Mouse (Mus musculus): ENCODE measurements around the gene Nsun2.

Gene Nsun2

DNA sequence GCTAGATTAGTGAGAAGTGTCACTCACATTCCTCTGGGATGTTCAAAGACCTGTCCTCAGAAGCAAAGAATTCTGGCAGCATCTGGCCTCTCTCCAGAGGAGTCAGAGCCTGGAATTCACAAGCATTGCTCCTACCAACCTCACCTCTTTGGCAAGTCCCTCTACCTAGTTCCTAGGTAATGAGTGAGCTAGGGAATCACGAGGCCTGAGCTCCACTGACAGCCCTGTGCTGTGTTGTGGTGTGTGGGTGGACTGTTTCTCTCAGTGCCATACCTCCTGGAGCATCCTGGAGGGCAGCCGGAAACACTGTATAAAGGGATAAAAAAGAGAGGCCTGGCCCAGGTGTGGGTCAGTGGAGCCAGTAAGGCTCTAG is 9.4 kb upstream of the Nsun2 start:
- no peak for DNase-seq (ENCODE audit: low read depth)

DNA sequence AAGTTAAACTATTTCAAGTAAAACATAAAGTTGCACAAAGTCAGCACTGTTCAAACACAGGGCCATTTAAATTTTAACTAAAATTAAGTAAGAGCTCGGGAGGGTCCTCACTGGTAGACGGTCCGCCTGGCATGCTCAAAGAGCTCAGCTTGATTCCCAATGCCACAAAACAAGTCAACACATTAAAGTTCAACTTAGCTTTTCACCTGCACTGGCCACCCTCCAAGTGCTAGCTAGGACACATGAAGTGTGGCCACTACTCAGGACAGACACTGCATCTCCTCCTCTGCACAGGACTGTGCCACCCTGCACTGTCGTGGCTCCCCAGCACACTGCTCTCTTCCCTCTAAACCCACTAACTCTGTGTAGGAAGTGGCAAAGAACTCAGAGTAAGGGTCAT is 7.7 kb upstream of the Nsun2 start:
- no peak for DNase-seq (ENCODE audit: low read depth)

GRCm38 (mm10) chr13:69528531-69528930 is 5.0 kb upstream of the Nsun2 start:
- DNase-seq (ENCODE audit: low read depth): no peak

DNA sequence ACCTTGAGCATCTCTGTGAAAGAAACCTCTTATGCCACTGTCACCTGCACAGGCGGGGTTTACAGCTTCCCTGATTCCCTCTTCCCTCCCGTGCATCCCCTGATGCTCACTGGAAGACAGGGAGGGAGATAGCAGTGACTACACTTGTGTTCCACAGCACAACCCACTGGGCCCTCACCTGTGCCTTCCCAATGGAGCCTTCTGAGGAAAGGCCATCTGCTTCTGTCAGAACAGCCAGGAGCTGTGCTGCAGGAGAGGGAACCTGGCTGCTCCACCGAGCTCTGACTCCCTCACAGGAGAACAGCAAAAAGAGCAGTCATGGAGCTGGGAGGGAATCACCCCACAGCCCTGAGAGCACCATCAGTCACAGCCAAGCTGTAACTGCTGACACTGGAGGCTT is 3.4 kb upstream of the Nsun2 start:
- no peak for DNase-seq (ENCODE audit: low read depth)

DNA sequence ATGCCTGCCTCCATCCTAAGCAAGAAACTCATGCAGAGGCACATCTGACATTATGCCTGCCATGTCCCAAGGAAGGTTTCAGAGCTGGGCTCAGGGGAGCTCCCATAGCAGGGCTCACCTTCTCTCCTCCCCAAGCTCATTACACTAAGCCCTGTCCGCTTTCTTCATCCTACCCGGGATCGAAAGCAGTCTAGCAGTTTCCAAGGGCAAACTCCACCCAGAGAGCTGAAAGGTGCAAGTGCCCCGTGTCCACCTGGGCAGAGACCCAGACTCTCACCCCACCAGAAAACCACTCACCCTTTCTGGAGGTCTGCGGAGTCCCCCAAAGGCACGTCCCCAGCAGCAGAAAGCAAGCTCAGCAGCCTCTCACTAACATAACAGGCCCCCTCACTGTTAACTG is 2.6 kb upstream of the Nsun2 start:
- DNase-seq (ENCODE audit: low read depth): no peak

DNA sequence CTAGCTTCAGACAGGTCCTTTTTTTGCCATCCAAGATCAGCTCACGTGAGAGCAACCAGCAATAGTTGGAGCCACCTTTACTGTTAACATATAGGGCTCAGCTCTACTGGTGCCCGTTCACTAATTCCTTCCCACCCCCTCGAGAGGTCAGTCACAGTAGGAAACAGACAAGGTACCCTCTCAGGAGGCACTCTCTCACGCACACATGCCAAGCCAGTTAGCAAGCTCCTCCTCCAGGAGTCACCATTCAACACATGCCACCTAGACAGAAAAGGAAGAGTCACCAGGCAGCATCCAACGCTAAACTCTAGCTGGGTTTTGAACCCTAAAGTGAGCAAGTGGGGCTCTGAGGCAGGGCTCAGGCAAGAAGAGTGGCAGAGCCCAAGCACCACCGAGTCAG is 2.1 kb upstream of the Nsun2 start:
- DNase-seq (ENCODE audit: low read depth): no peak

- peak; percentile 7 for DNase-seq (ENCODE audit: low read depth)
Measured at GRCm38 (mm10) chr13:69532101-69532892, 1.2 kb upstream of the Nsun2 start.

- DNase-seq (ENCODE audit: low read depth): no peak
Measured at GRCm38 (mm10) chr13:69532893-69533404, 597 bp upstream of the Nsun2 start.

GRCm38 (mm10) chr13:69534334-69534653 is 748 bp downstream of the Nsun2 start, which contains the start of gene Tent4a:
Gene Tent4a (minus strand): TSS chr13:69534617.
- DNase-seq (ENCODE audit: low read depth): no peak

DNA sequence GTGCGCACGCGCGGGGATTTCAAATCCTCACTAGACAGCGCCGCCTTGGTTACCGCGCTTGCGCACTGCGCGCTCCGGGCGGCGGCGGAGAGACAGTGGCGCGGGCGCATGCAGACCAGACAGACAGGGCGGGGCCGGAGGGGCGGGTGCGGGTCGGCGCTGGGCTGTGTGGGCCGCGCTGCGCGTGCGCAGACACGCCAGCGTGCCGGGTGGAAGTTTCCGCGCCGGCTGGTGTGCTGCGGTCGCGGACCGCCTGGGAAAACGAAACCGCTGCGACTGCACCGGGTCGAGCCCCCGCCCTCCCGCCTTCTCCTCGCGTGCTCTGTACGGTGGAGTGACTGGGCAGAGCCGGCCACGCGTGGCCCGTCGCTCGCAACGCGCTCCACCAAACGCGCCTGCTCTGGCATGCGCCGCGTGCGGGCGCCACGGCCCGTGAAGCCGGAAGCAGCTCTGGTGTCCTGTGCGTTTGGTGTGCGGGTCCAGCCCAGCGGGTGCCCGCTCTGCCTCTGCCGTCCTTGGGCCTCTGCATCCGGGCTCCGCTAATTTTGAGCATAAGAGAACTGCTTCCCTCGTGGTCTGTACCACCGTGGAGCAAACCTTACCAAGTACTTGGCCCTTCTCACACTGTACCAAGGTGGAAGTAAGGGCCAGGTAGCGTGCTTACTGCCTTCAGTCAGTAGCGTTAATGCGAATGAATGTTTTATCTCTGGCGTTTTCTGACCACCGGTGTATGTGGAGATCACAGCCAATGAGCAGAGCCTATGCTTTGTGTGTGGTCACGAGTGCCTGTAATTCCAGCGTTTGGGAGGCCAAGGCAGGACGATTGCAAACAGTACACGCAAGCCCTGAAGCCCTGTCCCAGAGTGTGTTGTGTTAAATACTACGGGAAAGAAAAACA is 1.4 kb downstream of the Nsun2 start:
- peak; percentile 99 for DNase-seq (ENCODE audit: low read depth)

- no peak for DNase-seq (ENCODE audit: low read depth)
Measured at GRCm38 (mm10) chr13:69536021-69536420, 2.5 kb downstream of the Nsun2 start.

DNA sequence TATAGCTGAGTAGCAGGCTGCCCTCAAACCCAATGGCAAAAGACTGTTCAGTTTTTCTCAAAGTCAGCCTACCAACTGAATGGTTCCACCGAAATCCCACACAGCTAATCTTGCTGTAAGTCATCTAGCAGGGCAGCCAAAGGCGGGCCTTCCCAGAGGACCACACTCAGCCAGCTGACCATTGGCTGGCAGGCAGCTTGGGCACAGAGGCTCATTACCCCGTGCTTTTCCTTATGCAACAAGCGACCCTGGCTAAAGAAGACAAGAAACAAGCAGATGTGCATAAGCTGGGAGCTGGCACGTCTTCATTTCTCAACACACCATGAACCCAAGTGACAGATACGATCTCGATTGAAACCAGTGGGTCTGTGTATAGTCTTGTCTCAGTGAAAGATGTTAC is 3.8 kb downstream of the Nsun2 start:
- DNase-seq (ENCODE audit: low read depth): peak; percentile 34

DNA sequence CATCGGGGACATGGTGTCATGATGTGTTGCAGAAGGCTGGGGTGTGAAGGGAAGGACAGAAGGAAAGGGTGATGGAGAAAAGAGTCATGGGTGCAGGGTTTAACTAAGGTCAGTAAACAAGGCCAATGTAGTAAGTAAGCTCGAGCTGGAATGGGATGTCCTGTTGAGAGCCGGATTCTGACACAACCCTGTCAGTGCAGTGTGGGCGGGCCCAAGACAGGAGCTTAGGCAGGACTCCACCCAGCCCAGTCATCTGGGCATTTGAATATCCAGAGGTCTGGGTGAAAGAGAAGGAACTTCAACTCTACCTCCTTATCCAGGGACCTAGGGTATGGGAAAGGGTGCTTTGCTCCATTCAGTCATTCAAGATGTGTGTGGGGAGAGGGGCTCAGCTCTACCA is 4.8 kb downstream of the Nsun2 start:
- DNase-seq (ENCODE audit: low read depth): peak; percentile 17

- peak; percentile 12 for DNase-seq (ENCODE audit: low read depth)
Measured at GRCm38 (mm10) chr13:69541209-69541608, 7.7 kb downstream of the Nsun2 start.

DNA sequence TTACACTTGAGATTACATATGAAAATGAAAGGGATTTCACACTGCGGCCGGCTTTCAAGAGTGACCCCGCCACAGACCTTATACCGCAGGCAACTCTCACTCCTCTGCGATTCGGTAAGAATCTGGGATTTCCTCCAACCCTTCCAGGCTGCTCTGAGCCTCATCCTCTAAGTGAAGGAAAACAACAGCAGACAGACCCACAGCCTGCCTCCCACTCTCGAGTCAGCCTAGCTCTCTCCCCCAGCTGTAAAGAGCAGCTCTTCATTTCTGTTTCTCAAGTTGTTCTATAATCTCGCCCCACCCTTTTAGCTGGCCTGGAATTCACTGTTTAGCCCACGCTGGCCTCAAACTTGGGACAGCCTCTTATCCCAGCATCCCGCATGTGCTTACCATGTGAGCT is 8.2 kb downstream of the Nsun2 start:
- DNase-seq (ENCODE audit: low read depth): peak; percentile 48

- peak; percentile 10 for DNase-seq (ENCODE audit: low read depth)
Measured at GRCm38 (mm10) chr13:69542571-69543352, 9.2 kb downstream of the Nsun2 start.

- no peak for DNase-seq (ENCODE audit: low read depth)
Measured at GRCm38 (mm10) chr13:69543595-69543994, 10.0 kb downstream of the Nsun2 start.

DNA sequence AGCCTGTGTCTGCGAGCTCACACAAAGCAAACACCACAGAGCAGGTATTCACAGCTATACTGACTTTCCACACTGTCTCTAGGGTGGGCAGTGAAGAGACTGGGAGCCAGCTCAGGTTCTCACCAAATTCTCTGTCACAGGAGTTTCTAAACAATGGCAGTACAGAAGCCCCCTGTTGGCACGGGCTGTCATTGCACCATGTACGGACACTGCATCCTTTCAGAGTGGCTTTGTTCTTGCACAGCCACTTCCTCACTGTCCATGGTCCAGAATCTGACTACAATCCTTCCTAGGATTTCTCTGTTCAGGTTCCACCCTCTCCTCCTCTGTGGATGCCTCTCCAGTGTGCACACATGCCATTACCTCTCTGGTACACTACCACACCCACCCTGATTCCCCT is 11.5 kb downstream of the Nsun2 start:
- DNase-seq (ENCODE audit: low read depth): peak; percentile 54

- DNase-seq (ENCODE audit: low read depth): no peak
Measured at GRCm38 (mm10) chr13:69547488-69548180, 14.1 kb downstream of the Nsun2 start.

DNA sequence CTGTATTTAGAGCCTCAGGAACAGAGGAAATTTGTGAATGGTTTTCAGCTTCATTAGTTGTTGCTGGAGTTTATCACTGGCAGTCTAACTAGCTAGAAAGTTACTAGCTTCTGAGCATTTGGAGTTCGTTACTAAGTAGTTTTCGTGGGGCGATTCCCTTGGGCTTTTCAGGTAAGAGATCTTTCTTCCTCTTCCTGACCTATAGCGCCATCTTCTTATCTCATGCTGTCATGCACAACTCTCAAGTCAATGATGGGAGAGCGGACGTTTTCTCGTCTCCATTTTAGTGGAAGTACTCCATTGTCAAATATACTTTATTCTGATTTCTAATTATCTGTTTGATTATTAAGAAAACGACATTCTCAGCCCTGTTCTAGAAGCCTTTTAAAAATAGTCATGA is 16.4 kb downstream of the Nsun2 start:
- no peak for DNase-seq (ENCODE audit: low read depth)

DNA sequence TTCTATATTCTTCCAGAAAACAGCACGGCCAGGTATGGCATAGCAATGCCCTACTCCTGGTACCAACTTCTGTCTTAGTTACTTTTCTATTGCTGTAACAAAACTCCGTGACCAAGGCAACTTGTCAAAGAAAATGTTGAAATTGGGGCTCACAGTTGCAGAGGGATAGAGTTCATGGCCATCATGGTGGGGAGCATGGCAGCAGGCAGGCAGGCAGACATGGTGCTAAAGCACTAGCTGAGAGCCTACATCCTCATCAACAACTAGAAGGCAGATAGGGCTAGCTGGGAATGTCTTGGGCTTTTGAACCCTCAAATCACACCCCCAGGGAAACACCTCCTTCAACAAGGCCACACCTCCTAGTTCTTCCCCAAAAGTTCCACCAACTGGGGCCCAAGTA is 17.3 kb downstream of the Nsun2 start:
- DNase-seq (ENCODE audit: low read depth): no peak

GRCm38 (mm10) chr13:69553024-69553423 is 19.5 kb downstream of the Nsun2 start:
- peak; percentile 69 for DNase-seq (ENCODE audit: low read depth)

Data from NIH3T3 (cell line).